In genomic region chr5:128976266-128976665, GRCm38 (mm10) we compare ENCODE assay signal across 9 mouse cellular contexts. TPM values are rescaled to one million over a fixed set of nuclear protein-coding genes. Genes with fewer than 3 reads are reported as not detected.
DNase-seq lines count a peak whose midpoint lies in the region; ATAC-seq and TF ChIP-seq lines count a peak whose summit lies in the region.
"Had no signal": no experiment of that assay in that cellular context is flagged by ENCODE, and none has a peak within 500 bp of the region (broad histone marks: within the 10 kb centered on the region; RNA-seq: fewer than 3 reads in every experiment).

No protein-coding gene starts in this region.

- peak; percentile 49 for DNase-seq in kidney, adult 18-20 months
- peak; percentile 32 for DNase-seq in MEL (ENCODE audit: low read depth, low spot score)
- peak; percentile 70 for DNase-seq in brain, embryonic 14.5 days (ENCODE audit: low read depth)
- DNase-seq in kidney, postnatal 36 days, result peak; percentile 63 to 76
- DNase-seq in retina, postnatal 1 day, result peak; percentile 89
- DNase-seq in urinary bladder, adult 2 months (ENCODE audit: low spot score), result no peak

- H3K4me2 ChIP-seq in kidney, embryonic 16.5 days (replicated peaks; ENCODE audit: low read depth, low read length), result no peak overlapping the region
- H3K4me2 ChIP-seq: embryonic facial prominence, embryonic 13.5 days had no signal

- TF ChIP-seq RAD21 in MEL (IDR thresholded peaks at IDR 0.05; ENCODE audit: low read depth, low read length), result no peak; the same call in none of the 2 replicates

- no peak overlapping the region for H3K9ac ChIP-seq in kidney, embryonic 16.5 days (replicated peaks; ENCODE audit: low read length)
- no peak overlapping the region for H3K9ac ChIP-seq in MEL (ENCODE audit: control insufficient read depth, low read depth, low read length, poor library complexity, severe bottlenecking)
- H3K9ac ChIP-seq: embryonic facial prominence, embryonic 13.5 days had no signal

- H3K9me3 ChIP-seq in kidney, embryonic 16.5 days (ENCODE audit: low read length), result peaks cover 5% of the 10 kb centered on the region; the same call in 1 of the 2 replicates
- H3K9me3 ChIP-seq in MEL (replicated peaks; ENCODE audit: insufficient read depth, low read length), result no peaks in the 10 kb centered on the region
- H3K9me3 ChIP-seq: embryonic facial prominence, embryonic 13.5 days had no signal

- no peaks in the 10 kb centered on the region for H3K4me1 ChIP-seq in kidney, embryonic 16.5 days (ENCODE audit: insufficient read depth, low read length)
- H3K4me1 ChIP-seq in MEL (ENCODE audit: control insufficient read depth in 1 of 2, insufficient read depth in 2 of 2, low read length in 2 of 2), result no peaks in the 10 kb centered on the region
- H3K4me1 ChIP-seq: embryonic facial prominence, embryonic 13.5 days had no signal

- H3K4me3 ChIP-seq in kidney, embryonic 16.5 days (ENCODE audit: low read length), result no peak overlapping the region
- no peak overlapping the region for H3K4me3 ChIP-seq in MEL (ENCODE audit: control insufficient read depth in 1 of 2, insufficient read depth in 1 of 2, low read depth in 2 of 2, low read length in 2 of 2)
- H3K4me3 ChIP-seq: embryonic facial prominence, embryonic 13.5 days had no signal

- TF ChIP-seq CTCF in MEL (IDR thresholded peaks at IDR 0.05 in 2 of 3, conservative IDR thresholded peaks at IDR 0.05 in 1 of 3; ENCODE audit: control insufficient read depth in 1 of 3, insufficient read depth in 1 of 3, low read depth in 2 of 3, low read length in 3 of 3, poor library complexity in 1 of 3, severe bottlenecking in 1 of 3), result peak; percentile 51 to 71 (median 57)
- peak; percentile 70 for TF ChIP-seq CTCF in brain, embryonic 14.5 days (IDR thresholded peaks at IDR 0.05; ENCODE audit: borderline replicate concordance, extremely low read depth, insufficient read depth, insufficient read length)

- ATAC-seq in kidney, embryonic 16.5 days (ENCODE audit: low FRiP score, low TSS enrichment), result no peak

- H3K79me2 ChIP-seq in MEL (ENCODE audit: control insufficient read depth, insufficient read depth, low read length, poor library complexity), result no peaks in the 10 kb centered on the region

- H3K27ac ChIP-seq in kidney, embryonic 16.5 days (ENCODE audit: low read length), result no peak overlapping the region
- no peak overlapping the region for H3K27ac ChIP-seq in MEL (ENCODE audit: control insufficient read depth, low read depth, low read length)
- H3K27ac ChIP-seq: embryonic facial prominence, embryonic 13.5 days had no signal

- 31% methylated on average over 4 of the region's 4 CpGs for WGBS in kidney, embryonic 16.5 days

- no peaks in the 10 kb centered on the region for H3K36me3 ChIP-seq in kidney, embryonic 16.5 days (ENCODE audit: insufficient read depth, low read length)
- H3K36me3 ChIP-seq in MEL (ENCODE audit: control insufficient read depth in 1 of 2, insufficient read depth in 2 of 2, low read length in 2 of 2), result no peaks in the 10 kb centered on the region
- H3K36me3 ChIP-seq: embryonic facial prominence, embryonic 13.5 days had no signal

- no peak for TF ChIP-seq POLR2A in MEL (IDR thresholded peaks at IDR 0.05; ENCODE audit: control insufficient read depth in 1 of 2, insufficient read depth in 1 of 2, low read depth in 1 of 2, low read length in 2 of 2, poor library complexity in 1 of 2)
- TF ChIP-seq POLR2A in brain, embryonic 14.5 days (IDR thresholded peaks at IDR 0.05; ENCODE audit: borderline replicate concordance, extremely low read depth, insufficient read depth, insufficient read length, poor library complexity, severe bottlenecking), result no peak

- TF ChIP-seq EP300 in MEL (IDR thresholded peaks at IDR 0.05; ENCODE audit: low read depth in 1 of 2, low read length in 2 of 2), result no peak

- H3K27me3 ChIP-seq in kidney, embryonic 16.5 days (ENCODE audit: insufficient read depth, low read length), result no peaks in the 10 kb centered on the region
- H3K27me3 ChIP-seq in MEL (ENCODE audit: control insufficient read depth in 1 of 2, insufficient read depth in 2 of 2, low read length in 2 of 2), result no peaks in the 10 kb centered on the region
- H3K27me3 ChIP-seq: embryonic facial prominence, embryonic 13.5 days had no signal

TF ChIP-seq in MEL, 35 proteins besides CTCF, POLR2A, EP300 and RAD21:
- no peak for TF ChIP-seq TBP (IDR thresholded peaks at IDR 0.05; ENCODE audit: low read depth, low read length)
- no peak for TF ChIP-seq MYB (IDR thresholded peaks at IDR 0.05; ENCODE audit: low read depth, low read length)
- TF ChIP-seq POLR2AphosphoS5 (IDR thresholded peaks at IDR 0.05; ENCODE audit: borderline replicate concordance, low read depth, low read length), result no peak
- TF ChIP-seq SMC3 (IDR thresholded peaks at IDR 0.05; ENCODE audit: low read depth, low read length), result 0 out of 2 replicates have a peak, but pooled peaks have one; percentile 30
- TF ChIP-seq ZKSCAN1 (IDR thresholded peaks at IDR 0.05; ENCODE audit: low read depth, low read length), result no peak
- no peak for TF ChIP-seq CHD1 (IDR thresholded peaks at IDR 0.05; ENCODE audit: low read depth, low read length)
- no peak for TF ChIP-seq ETS1 (IDR thresholded peaks at IDR 0.05; ENCODE audit: low read depth, low read length)

RNA-seq across cellular contexts. Expression of gene Rimbp2, which starts 23.0 kb away (rescaled TPM):
- polyA plus RNA-seq in kidney, embryonic 16.5 days (2015; fragmentation: Nextera tagmentation; extraction: Ambion mirVana), result 0.04 and 0.53 TPM in 2 replicates
- not detected in 2 replicates for total RNA-seq in MEL (2012; rRNA removed)
- polyA plus RNA-seq in MEL (2012; ENCODE audit: insufficient read depth in 1 of 2, insufficient read length in 2 of 2, low read depth in 1 of 2, low replicate concordance in 2 of 2, missing spikeins in 1 of 2), result not detected
- 20.9 and 32.0 TPM in 2 replicates for polyA plus RNA-seq in brain, embryonic 14.5 days (2012; rRNA removed)
- polyA plus RNA-seq in urinary bladder, adult 2 months (2012; rRNA removed), result 0.04 and 0.12 TPM in 2 replicates
- polyA plus RNA-seq: liver, embryonic 16.5 days had no signal

RNA-seq across cellular contexts. Expression of gene Stx2, which starts 32.1 kb away (rescaled TPM):
- polyA plus RNA-seq in kidney, embryonic 16.5 days (2015; fragmentation: Nextera tagmentation; extraction: Ambion mirVana), result 36.7 and 43.6 TPM in 2 replicates
- total RNA-seq in MEL (2012; rRNA removed), result 69.0 and 84.8 TPM in 2 replicates
- polyA plus RNA-seq in MEL (2012; ENCODE audit: insufficient read depth in 1 of 2, insufficient read length in 2 of 2, low read depth in 1 of 2, low replicate concordance in 2 of 2, missing spikeins in 1 of 2), result 10 to 100 TPM in 1 of 2 experiments, not detected in 1; 97.1 TPM
- polyA plus RNA-seq in brain, embryonic 14.5 days (2012; rRNA removed), result 40.9 and 43.4 TPM in 2 replicates
- 45.6 and 49.8 TPM in 2 replicates for polyA plus RNA-seq in urinary bladder, adult 2 months (2012; rRNA removed)

RNA-seq across cellular contexts. Expression of gene Ran, which starts 43.6 kb away (rescaled TPM):
- polyA plus RNA-seq in kidney, embryonic 16.5 days (2015; fragmentation: Nextera tagmentation; extraction: Ambion mirVana), result 613 and 614 TPM in 2 replicates
- 950 and 1,019 TPM in 2 replicates for total RNA-seq in MEL (2012; rRNA removed)
- 1,000 to 10,000 TPM in 1 of 2 experiments, 10 to 100 TPM in 1; 91.6 to 2,479 TPM for polyA plus RNA-seq in MEL (2012; ENCODE audit: insufficient read depth in 1 of 2, insufficient read length in 2 of 2, low read depth in 1 of 2, low replicate concordance in 2 of 2, missing spikeins in 1 of 2)
- 240 and 244 TPM in 2 replicates for polyA plus RNA-seq in brain, embryonic 14.5 days (2012; rRNA removed)
- 85.8 and 88.0 TPM in 2 replicates for polyA plus RNA-seq in urinary bladder, adult 2 months (2012; rRNA removed)

Comparison
In these comparisons a context has a peak if more than half of its experiments do, and no peak if none do; other contexts are left out.
1. RNA of gene Rimbp2, which starts 23.0 kb away (polyA plus RNA-seq): 20.9 to 32.0 TPM in brain, embryonic 14.5 days; 0.04 to 0.12 TPM in urinary bladder, adult 2 months, 0.04 to 0.53 TPM in kidney, embryonic 16.5 days and not detected in MEL; every median in the first group is over 10 times any median in the second.